Mouse (Mus musculus) heart, embryonic 15.5 days (tissue): ENCODE measurements at regions not wholly inside any gene's neighbourhood (a gene's known extent, or its start where the extent isn't known, plus 50 kb on each side); places are given as distances from the start of the nearest gene placed in this dataset.

Experiments
- ATAC-seq: fragments of 200-750 bp; cut with Nextera tagmentation; replicated peaks from 2 replicates; pipeline ENCODE4 v1.8.0; 2017; ENCODE audit warnings: low read depth, moderate TSS enrichment; ENCODE audit not compliant: insufficient number of reproducible peaks, insufficient read depth, low FRiP score
- H3K27ac ChIP-seq: fragments of 300-500 bp; sonication (generic); 2 replicates; pipeline ENCODE4 v1.5.1; 2015; ENCODE audit warnings: mild to moderate bottlenecking, inconsistent platforms
- H3K27me3 ChIP-seq: fragments of 300-500 bp; sonication (generic); 2 replicates; pipeline ENCODE4 v1.6.1; 2015; ENCODE audit warnings: inconsistent platforms
- H3K36me3 ChIP-seq: fragments of 300-500 bp; sonication (generic); 2 replicates; pipeline ENCODE4 v1.6.1; 2015; ENCODE audit warnings: mild to moderate bottlenecking, inconsistent platforms
- H3K4me1 ChIP-seq: fragments of 300-500 bp; sonication (generic); replicated peaks from 2 replicates; pipeline ENCODE4 v1.6.1; 2015; ENCODE audit warnings: inconsistent platforms
- H3K4me2 ChIP-seq: fragments of 300-500 bp; sonication (generic); 2 replicates; pipeline ENCODE4 v1.6.1; 2015; ENCODE audit warnings: inconsistent platforms, mild to moderate bottlenecking, moderate library complexity
- H3K4me3 ChIP-seq: fragments of 300-500 bp; sonication (generic); 2 replicates; pipeline ENCODE4 v1.5.1; 2015; ENCODE audit warnings: mild to moderate bottlenecking, inconsistent platforms
- H3K9ac ChIP-seq: fragments of 300-500 bp; sonication (generic); 2 replicates; pipeline ENCODE4 v1.6.1; 2015; ENCODE audit warnings: mild to moderate bottlenecking, inconsistent platforms
- H3K9me3 ChIP-seq: fragments of 300-500 bp; sonication (generic); replicated peaks from 2 replicates; pipeline ENCODE4 v1.6.1; 2016; ENCODE audit warnings: inconsistent platforms
- WGBS: fragments of 180-500 bp; shearing (Covaris S2); methylation state at CpG from one replicate; pipeline ENCODE4 v1.1.7; 2015; ENCODE audit warnings: mixed read lengths; 5-methylcytosine and 5-hydroxymethylcytosine counted together

DNA sequence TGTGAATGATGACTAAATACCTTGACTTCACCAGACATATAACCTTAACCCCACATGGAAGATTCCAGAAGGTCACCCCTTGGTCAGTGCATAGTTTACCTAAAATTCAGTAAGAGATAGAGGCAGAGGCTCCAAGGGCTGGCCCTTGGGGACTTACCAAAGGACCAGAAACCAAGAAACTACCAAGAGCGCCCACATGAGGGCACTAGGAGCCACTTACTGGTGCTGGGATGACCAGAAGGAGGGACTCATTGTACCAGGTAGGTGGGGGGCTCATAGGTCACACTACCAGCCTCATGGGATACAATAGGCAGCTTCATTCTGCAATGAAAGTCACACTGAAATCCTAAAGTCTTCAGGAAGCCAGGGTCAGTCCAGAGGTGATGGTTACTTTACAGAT, 201.4 kb upstream of the Fam19a5 start:
- ATAC-seq: no peak; the same call in 1 of the 2 replicates
- H3K4me3 ChIP-seq: no peak overlapping the region
- WGBS: 69% methylated on average over 1 of the region's 1 CpGs

DNA sequence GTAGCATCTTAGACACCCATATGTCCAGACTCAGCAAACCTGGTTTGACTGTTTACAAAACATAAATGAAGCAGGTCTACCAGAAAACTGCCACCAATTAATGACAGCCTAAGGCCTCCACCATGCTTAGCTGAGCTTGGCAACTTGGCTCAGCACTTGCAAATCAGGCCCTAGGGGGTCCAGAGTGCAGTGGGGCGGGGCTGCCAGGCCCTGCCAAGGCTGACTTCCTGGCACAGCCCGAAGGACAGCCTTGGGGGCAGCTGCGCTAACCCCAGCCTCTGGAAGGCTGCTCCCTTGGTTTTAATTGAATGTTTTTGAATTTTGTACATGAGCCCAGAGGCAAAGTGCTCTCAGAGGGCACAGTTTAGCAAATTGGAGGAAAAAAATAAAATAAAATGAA, 198.3 kb upstream of the Fam19a5 start:
- WGBS: 57% methylated on average over 3 of the region's 3 CpGs
- Histone ChIP-seq H3K4me2 (no peak overlapping the region), H3K27ac (no peak overlapping the region), H3K4me3 (no peak overlapping the region), H3K36me3 (no peaks in the 10 kb centered on the region), H3K4me1 (no peaks in the 10 kb centered on the region), H3K9me3 (no peaks in the 10 kb centered on the region), H3K9ac (no peak overlapping the region), H3K27me3 (no peaks in the 10 kb centered on the region)
- ATAC-seq: no peak

More for the DNA sequence above, 201.4 kb upstream of the Fam19a5 start:
- Histone ChIP-seq H3K4me1 (no peaks in the 10 kb centered on the region), H3K27me3 (no peaks in the 10 kb centered on the region), H3K36me3 (no peaks in the 10 kb centered on the region), H3K27ac (no peak overlapping the region), H3K9me3 (no peaks in the 10 kb centered on the region), H3K4me2 (no peak overlapping the region), H3K9ac (no peak overlapping the region)

DNA sequence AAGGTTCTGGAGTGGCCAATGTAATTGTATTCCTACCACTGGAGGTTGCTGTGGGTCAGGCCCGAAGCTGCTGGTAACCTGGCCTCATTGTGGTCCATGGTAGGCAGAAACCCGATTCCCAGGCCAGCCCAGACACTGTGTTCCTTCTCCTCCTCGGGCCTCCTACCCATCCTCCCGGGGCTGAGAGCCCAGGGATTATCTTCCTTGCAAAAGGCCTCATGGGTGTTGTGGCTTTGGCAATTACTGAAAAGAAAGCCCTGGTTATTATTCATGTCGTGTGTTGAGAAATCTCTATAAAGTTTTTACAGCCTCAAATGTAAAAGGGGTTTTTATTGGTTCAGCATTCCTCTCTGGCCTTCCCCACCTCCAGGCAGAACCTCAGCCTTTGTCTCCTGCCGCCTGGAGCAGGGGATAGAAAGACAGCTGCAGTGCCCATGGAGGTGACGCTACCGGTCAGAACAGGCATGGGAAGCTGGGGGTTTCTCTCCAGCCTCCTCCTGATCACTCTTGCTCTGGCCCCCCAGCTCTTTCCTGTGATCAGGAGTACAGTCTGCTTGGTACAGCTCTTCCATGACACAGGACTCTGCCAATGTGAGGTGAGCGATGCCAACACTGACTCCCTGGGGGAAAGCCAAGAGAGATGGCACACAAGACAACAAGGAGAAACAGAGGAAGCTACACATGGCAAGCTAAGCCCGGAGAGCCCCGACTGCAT, 194.4 kb upstream of the Fam19a5 start:
- Histone ChIP-seq H3K36me3 (no peaks in the 10 kb centered on the region), H3K9ac (no peak overlapping the region), H3K4me2 (no peak overlapping the region), H3K9me3 (no peaks in the 10 kb centered on the region), H3K4me3 (no peak overlapping the region), H3K27ac (no peak overlapping the region), H3K4me1 (no peaks in the 10 kb centered on the region), H3K27me3 (no peaks in the 10 kb centered on the region)
- ATAC-seq: no peak
- 62% methylated on average over 11 of the region's 11 CpGs for WGBS

DNA sequence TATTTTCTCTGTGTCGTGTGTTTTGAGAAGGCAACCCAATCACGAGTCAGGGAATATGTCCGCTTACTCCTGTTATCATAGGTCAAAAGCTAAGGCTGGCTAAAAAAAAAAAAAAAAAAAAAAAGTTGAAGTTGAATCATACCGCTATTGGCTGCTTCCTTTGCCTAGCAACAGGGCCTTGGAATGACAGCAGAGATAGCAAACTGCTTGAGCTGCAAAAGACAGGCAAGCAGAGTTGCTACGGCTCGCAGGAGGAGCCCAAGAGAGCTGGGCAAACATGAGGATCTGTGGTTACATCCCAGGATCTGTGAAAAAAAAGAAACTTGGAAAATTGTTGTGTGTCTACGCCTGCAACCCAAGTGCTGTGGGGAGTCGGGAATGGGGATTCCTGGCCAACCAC, 191.3 kb upstream of the Fam19a5 start:
- WGBS: 59% methylated on average over 8 of the region's 8 CpGs
- no peak overlapping the region for H3K27ac ChIP-seq
- H3K27me3 ChIP-seq: no peaks in the 10 kb centered on the region
- no peaks in the 10 kb centered on the region for H3K36me3 ChIP-seq
- ATAC-seq: no peak
- no peak overlapping the region for H3K4me2 ChIP-seq
- no peak overlapping the region for H3K9ac ChIP-seq
- H3K9me3 ChIP-seq: no peaks in the 10 kb centered on the region
- H3K4me3 ChIP-seq: no peak overlapping the region
- H3K4me1 ChIP-seq: no peaks in the 10 kb centered on the region

DNA sequence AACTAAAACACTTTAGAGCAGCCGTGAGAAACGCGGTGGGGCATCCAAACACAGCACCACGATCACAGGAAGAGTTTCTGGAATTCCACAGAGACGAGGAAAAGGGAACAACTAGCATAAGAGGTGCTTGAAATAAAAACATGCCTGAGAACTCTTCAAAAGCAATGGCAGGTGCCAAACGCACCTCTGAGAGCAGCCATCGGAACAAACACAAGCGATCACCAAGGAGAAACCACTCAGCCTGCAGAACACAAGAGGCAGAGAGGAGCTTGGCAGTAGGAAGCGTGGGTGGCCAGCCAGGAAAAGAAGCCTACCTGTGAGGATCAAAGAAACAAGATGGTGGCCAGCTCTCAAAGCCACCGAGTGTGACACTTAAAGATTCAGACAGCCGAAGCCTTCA, 190.2 kb upstream of the Fam19a5 start:
- 82% methylated on average over 11 of the region's 11 CpGs for WGBS
- no peaks in the 10 kb centered on the region for H3K4me1 ChIP-seq
- H3K27me3 ChIP-seq: no peaks in the 10 kb centered on the region

DNA sequence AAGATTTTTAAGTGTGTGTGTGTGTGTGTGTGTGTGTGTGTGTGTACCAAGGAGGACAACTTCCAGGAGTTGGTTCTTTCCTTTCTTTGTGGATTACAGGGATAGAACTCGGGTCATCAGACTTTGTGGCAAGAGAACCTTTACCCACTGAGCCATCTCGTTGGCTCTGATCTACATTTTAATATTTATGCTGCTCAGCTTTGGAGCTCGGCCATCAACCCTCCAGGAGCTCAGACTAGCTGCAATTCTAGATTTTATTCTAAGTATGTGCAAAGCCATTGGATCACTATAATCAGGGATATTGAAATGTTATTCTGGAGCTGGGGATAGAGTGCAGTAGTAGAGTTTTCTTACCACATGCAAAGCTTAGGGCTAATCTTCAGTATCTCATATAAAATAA, 183.6 kb upstream of the Fam19a5 start:
- Histone ChIP-seq H3K4me2 (no peak overlapping the region), H3K9ac (no peak overlapping the region), H3K4me1 (no peaks in the 10 kb centered on the region), H3K4me3 (no peak overlapping the region), H3K27ac (no peak overlapping the region), H3K27me3 (no peaks in the 10 kb centered on the region), H3K36me3 (no peaks in the 10 kb centered on the region), H3K9me3 (no peaks in the 10 kb centered on the region)
- 55% methylated on average over 3 of the region's 3 CpGs for WGBS
- no peak for ATAC-seq

More for the DNA sequence above, 190.2 kb upstream of the Fam19a5 start:
- Histone ChIP-seq H3K4me2 (no peak overlapping the region), H3K9me3 (no peaks in the 10 kb centered on the region), H3K36me3 (no peaks in the 10 kb centered on the region), H3K4me3 (no peak overlapping the region), H3K27ac (no peak overlapping the region), H3K9ac (no peak overlapping the region)
- no peak for ATAC-seq

DNA sequence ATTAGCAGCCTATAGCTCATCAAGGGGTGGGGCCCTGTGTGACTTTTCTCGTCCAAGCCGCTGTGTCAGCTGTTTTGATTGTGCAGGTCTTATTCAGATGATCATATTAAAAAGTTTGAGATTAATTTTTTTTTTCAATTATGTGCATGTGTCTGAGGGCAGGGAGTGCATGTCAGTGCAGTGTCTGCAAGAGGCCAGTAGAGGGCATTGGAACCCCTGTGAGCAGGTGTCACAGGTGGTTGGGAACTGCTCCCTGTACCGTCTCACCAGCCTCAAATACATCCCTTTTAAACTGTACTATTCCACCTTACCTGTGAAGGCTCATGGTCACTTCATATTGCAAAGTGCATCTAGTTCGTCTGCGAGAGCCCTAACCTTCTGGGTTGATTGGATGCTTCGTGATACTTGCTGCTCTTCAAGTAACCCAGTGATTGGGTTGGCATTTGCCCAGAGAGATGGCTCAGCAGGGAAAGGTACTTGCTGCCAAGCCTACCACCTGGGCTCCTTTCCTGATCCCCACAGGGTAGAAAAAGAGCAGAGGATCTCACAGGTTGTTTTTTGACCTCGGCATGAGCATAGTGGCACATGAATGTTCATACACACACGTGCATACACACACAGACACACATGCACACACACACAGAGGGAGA, 178.3 kb upstream of the Fam19a5 start:
- no peak overlapping the region for H3K9ac ChIP-seq
- H3K4me3 ChIP-seq: no peak overlapping the region
- H3K36me3 ChIP-seq: no peaks in the 10 kb centered on the region
- no peak for ATAC-seq
- no peak overlapping the region for H3K4me2 ChIP-seq
- no peaks in the 10 kb centered on the region for H3K4me1 ChIP-seq
- H3K9me3 ChIP-seq: no peaks in the 10 kb centered on the region
- H3K27ac ChIP-seq: no peak overlapping the region
- no peaks in the 10 kb centered on the region for H3K27me3 ChIP-seq
- WGBS: 44% methylated on average over 8 of the region's 8 CpGs

DNA sequence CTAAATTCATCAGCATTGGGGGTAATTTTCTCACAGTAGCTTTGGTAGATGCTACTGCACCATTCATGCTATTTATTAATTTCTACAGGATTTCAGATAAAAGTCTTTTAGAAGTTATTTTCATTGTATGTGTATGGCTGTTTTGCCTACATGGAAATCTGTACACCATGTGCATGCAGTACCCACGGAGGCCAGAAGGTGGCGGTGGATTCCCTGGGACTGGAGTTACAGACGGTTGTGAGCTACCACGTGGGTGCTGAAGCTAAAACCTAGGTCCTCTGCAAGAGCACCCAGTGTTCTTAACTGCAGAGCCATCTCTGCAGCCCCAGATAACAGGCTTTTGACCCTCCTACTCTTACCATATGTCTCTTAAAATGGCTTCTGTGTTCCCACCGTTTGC, 176.7 kb upstream of the Fam19a5 start:
- H3K9ac ChIP-seq: no peak overlapping the region
- no peaks in the 10 kb centered on the region for H3K9me3 ChIP-seq
- H3K4me3 ChIP-seq: no peak overlapping the region
- H3K36me3 ChIP-seq: no peaks in the 10 kb centered on the region
- H3K27me3 ChIP-seq: no peaks in the 10 kb centered on the region
- H3K4me1 ChIP-seq: no peaks in the 10 kb centered on the region
- no peak for ATAC-seq
- H3K4me2 ChIP-seq: no peak overlapping the region
- 38% methylated on average over 5 of the region's 5 CpGs for WGBS
- no peak overlapping the region for H3K27ac ChIP-seq

DNA sequence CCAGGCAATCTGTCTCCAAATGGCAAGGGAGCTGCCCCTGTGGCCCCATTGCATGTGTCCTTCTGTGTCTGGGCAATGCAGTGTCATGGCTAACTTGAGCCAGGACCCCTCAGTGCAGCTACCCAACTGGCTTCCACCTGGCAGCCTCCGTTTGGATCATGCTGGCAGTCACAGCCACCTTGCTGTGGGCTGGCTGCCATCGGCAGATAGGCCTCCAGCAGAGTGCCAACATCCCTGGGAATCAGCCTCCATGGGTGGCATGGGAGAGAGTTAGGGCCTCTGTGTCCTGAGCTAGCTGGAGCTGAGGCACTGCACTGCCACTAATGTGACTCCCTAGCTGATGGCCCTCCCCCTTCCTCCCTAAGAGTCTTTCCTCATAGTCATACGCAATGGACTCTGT, 174.7 kb upstream of the Fam19a5 start:
- Histone ChIP-seq H3K9ac (no peak overlapping the region), H3K27ac (no peak overlapping the region), H3K4me3 (no peak overlapping the region), H3K36me3 (no peaks in the 10 kb centered on the region), H3K27me3 (no peaks in the 10 kb centered on the region), H3K4me1 (no peaks in the 10 kb centered on the region), H3K9me3 (no peaks in the 10 kb centered on the region), H3K4me2 (no peak overlapping the region)
- whole genome bisulfite sequencing: 81% methylated on average over 3 of the region's 3 CpGs
- no peak for ATAC-seq

DNA sequence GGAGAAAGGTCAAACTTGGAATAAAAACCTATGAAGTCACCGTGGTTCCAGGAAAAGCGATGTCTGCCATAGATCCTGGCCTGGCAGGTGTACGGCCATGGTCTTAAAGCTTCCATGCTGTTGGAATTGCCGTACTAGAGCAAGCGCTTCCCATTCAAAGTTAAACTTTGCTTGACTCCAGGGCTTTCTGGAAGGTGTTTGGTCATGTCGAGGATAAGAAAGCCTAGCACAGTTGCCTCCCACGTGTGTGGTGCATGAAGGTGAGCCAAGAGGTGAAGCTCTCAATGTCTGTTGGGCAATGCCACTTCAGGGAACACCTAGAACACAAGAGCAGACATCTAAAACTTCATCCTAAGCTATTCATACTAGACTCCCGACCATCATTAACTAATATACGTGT, 174.3 kb upstream of the Fam19a5 start:
- Histone ChIP-seq H3K27me3 (no peaks in the 10 kb centered on the region), H3K4me2 (no peak overlapping the region), H3K27ac (no peak overlapping the region), H3K4me3 (no peak overlapping the region), H3K9ac (no peak overlapping the region), H3K36me3 (no peaks in the 10 kb centered on the region), H3K9me3 (no peaks in the 10 kb centered on the region), H3K4me1 (no peaks in the 10 kb centered on the region)
- no peak for ATAC-seq
- WGBS: 76% methylated on average over 9 of the region's 9 CpGs

DNA sequence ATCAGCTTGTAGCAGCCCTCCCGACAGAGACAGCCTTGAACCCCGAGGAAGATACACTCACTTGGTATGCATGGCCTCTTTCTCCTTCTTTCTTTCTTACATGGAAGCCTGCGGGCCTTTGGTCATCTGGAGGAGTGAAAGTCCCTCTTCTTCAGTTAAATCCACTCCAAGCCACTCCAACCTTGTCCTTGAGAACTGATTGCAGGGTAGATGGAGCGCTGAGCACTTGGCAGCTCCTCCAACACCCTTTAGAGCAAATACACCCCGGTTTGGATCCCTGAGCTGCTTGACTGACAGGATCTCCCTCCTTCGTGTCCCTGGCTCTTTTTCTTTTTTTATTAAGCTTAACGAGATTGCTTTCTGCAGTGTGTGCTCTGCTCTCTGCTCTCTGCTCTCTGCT, 173.3 kb upstream of the Fam19a5 start:
- no peak overlapping the region for H3K4me2 ChIP-seq
- no peak overlapping the region for H3K4me3 ChIP-seq
- H3K4me1 ChIP-seq: no peaks in the 10 kb centered on the region
- H3K9me3 ChIP-seq: no peaks in the 10 kb centered on the region
- no peaks in the 10 kb centered on the region for H3K36me3 ChIP-seq
- no peak for ATAC-seq
- H3K9ac ChIP-seq: no peak overlapping the region
- WGBS: 74% methylated on average over 7 of the region's 7 CpGs
- H3K27ac ChIP-seq: no peak overlapping the region
- no peaks in the 10 kb centered on the region for H3K27me3 ChIP-seq

DNA sequence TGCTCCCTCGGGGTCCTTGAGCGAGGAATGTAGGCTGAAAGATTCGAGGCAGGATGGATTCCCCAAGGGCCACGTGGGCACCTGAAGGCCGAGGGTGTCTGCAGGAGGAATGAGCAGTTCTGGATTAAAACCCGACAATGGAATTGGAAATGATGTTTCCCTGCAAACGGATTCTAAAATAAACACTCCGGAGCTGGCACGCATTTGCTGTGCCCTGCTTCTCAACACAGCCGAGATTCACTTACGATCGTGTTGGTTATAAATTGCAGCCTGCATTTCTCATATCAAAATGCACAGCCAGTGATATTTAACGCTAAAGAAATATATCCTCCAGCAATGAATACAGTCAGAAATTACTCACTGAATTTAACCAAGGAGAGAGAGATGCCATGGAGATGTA, 169.4 kb upstream of the Fam19a5 start:
- Histone ChIP-seq H3K4me3 (no peak overlapping the region), H3K9me3 (no peaks in the 10 kb centered on the region), H3K4me1 (no peaks in the 10 kb centered on the region), H3K4me2 (no peak overlapping the region), H3K27ac (no peak overlapping the region), H3K36me3 (no peaks in the 10 kb centered on the region), H3K27me3 (no peaks in the 10 kb centered on the region), H3K9ac (no peak overlapping the region)
- WGBS: 77% methylated on average over 13 of the region's 13 CpGs
- no peak for ATAC-seq
